Mouse (Mus musculus): ENCODE measurements around the gene Mcu. TPM values are rescaled to one million over a fixed set of nuclear protein-coding genes. Genes with fewer than 3 reads are reported as not detected.

Mcu gene
- polyA plus RNA-seq, 1 experiment from 2014 or later: 65.2 TPM

- Histone ChIP-seq H3K9ac (ENCODE audit: low read depth, low read length) (no peak overlapping the region), H3K27me3 (replicated peaks; ENCODE audit: control insufficient read depth, insufficient read depth, low read length) (no peaks in the 10 kb centered on the region), H3K4me3 (ENCODE audit: low read depth, low read length) (no peak overlapping the region), H3K27ac (ENCODE audit: low read depth, low read length) (no peak overlapping the region), H3K9me3 (ENCODE audit: control insufficient read depth) (no peaks in the 10 kb centered on the region), H3K4me1 (replicated peaks; ENCODE audit: control insufficient read depth, insufficient read depth, low read length) (no peaks in the 10 kb centered on the region), H3K36me3 (ENCODE audit: control insufficient read depth, insufficient read depth) (0 out of 2 replicates have a peak, but pooled peaks cover 5% of the 10 kb centered on the region), H3K4me2 (replicated peaks; ENCODE audit: low read depth) (no peak overlapping the region)
- WGBS: 95% methylated on average over 4 of the region's 4 CpGs
- no peak for ATAC-seq
- TF ChIP-seq CTCF (IDR thresholded peaks at IDR 0.05; ENCODE audit: low read depth): peak; percentile 41
These were observed 202.8 kb downstream of the Mcu start for GRCm38 (mm10) chr10:59413711-59414110.

- Histone ChIP-seq H3K36me3 (ENCODE audit: control insufficient read depth, insufficient read depth) (no peaks in the 10 kb centered on the region), H3K4me1 (replicated peaks; ENCODE audit: control insufficient read depth, insufficient read depth, low read length) (no peaks in the 10 kb centered on the region), H3K9me3 (ENCODE audit: control insufficient read depth) (no peaks in the 10 kb centered on the region), H3K4me2 (replicated peaks; ENCODE audit: low read depth) (no peak overlapping the region), H3K9ac (ENCODE audit: low read depth, low read length) (no peak overlapping the region), H3K27me3 (replicated peaks; ENCODE audit: control insufficient read depth, insufficient read depth, low read length) (no peaks in the 10 kb centered on the region), H3K27ac (ENCODE audit: low read depth, low read length) (no peak overlapping the region), H3K4me3 (ENCODE audit: low read depth, low read length) (no peak overlapping the region)
- 78% methylated on average over 12 of the region's 12 CpGs for WGBS
- TF ChIP-seq CTCF (IDR thresholded peaks at IDR 0.05; ENCODE audit: low read depth): no peak
- ATAC-seq: no peak
These were observed 206.2 kb downstream of the Mcu start for GRCm38 (mm10) chr10:59410264-59410663.

GRCm38 (mm10) chr10:59408499-59408898 lies 208.0 kb downstream of the Mcu start:
- Histone ChIP-seq H3K4me3 (ENCODE audit: low read depth, low read length) (no peak overlapping the region), H3K9ac (ENCODE audit: low read depth, low read length) (no peak overlapping the region), H3K4me1 (replicated peaks; ENCODE audit: control insufficient read depth, insufficient read depth, low read length) (no peaks in the 10 kb centered on the region), H3K27me3 (replicated peaks; ENCODE audit: control insufficient read depth, insufficient read depth, low read length) (no peaks in the 10 kb centered on the region), H3K9me3 (ENCODE audit: control insufficient read depth) (no peaks in the 10 kb centered on the region), H3K27ac (ENCODE audit: low read depth, low read length) (no peak overlapping the region), H3K36me3 (ENCODE audit: control insufficient read depth, insufficient read depth) (no peaks in the 10 kb centered on the region), H3K4me2 (replicated peaks; ENCODE audit: low read depth) (no peak overlapping the region)
- WGBS: 51% methylated on average over 6 of the region's 6 CpGs
- ATAC-seq: no peak
- no peak for TF ChIP-seq CTCF (IDR thresholded peaks at IDR 0.05; ENCODE audit: low read depth)

- Histone ChIP-seq H3K4me1 (replicated peaks; ENCODE audit: control insufficient read depth, insufficient read depth, low read length) (no peaks in the 10 kb centered on the region), H3K9ac (ENCODE audit: low read depth, low read length) (peak overlapping the region; percentile 64), H3K9me3 (ENCODE audit: control insufficient read depth) (no peaks in the 10 kb centered on the region), H3K27me3 (replicated peaks; ENCODE audit: control insufficient read depth, insufficient read depth, low read length) (no peaks in the 10 kb centered on the region), H3K27ac (ENCODE audit: low read depth, low read length) (peak overlapping the region; percentile 90), H3K4me3 (ENCODE audit: low read depth, low read length) (peak overlapping the region; percentile 43), H3K4me2 (replicated peaks; ENCODE audit: low read depth) (peak overlapping the region; percentile 64), H3K36me3 (ENCODE audit: control insufficient read depth, insufficient read depth) (no peaks in the 10 kb centered on the region)
- TF ChIP-seq CTCF (IDR thresholded peaks at IDR 0.05; ENCODE audit: low read depth): no peak
- peak; percentile 52 for ATAC-seq
- WGBS: 42% methylated on average over 10 of the region's 10 CpGs
These were observed 212.7 kb downstream of the Mcu start for GRCm38 (mm10) chr10:59403793-59404149.

GRCm38 (mm10) chr10:59402899-59403792 lies 213.3 kb downstream of the Mcu start, which contains the start of gene Pla2g12b:
Pla2g12b (plus strand) TSS chr10:59403660.
- no peak for TF ChIP-seq CTCF (IDR thresholded peaks at IDR 0.05; ENCODE audit: low read depth)
- ATAC-seq: peak; percentile 93
- no peaks in the 10 kb centered on the region for H3K27me3 ChIP-seq (replicated peaks; ENCODE audit: control insufficient read depth, insufficient read depth, low read length)
- 29% methylated on average over 21 of the region's 21 CpGs for WGBS
- H3K36me3 ChIP-seq (ENCODE audit: control insufficient read depth, insufficient read depth): no peaks in the 10 kb centered on the region
- peak within 1 kb of the TSS; percentile 43 for H3K4me3 ChIP-seq (ENCODE audit: low read depth, low read length)
- peak within 1 kb of the TSS; percentile 90 for H3K27ac ChIP-seq (ENCODE audit: low read depth, low read length)
- peak within 1 kb of the TSS; percentile 64 for H3K9ac ChIP-seq (ENCODE audit: low read depth, low read length)
- H3K4me1 ChIP-seq (replicated peaks; ENCODE audit: control insufficient read depth, insufficient read depth, low read length): no peaks in the 10 kb centered on the region
- peak within 1 kb of the TSS; percentile 64 for H3K4me2 ChIP-seq (replicated peaks; ENCODE audit: low read depth)
- H3K9me3 ChIP-seq (ENCODE audit: control insufficient read depth): no peaks in the 10 kb centered on the region

Other genes with a start within 250 kb of the Mcu start
- gene Gm10273, start 221.1 kb downstream of the Mcu start, polyA plus RNA-seq (2015; fragmentation: Nextera tagmentation; extraction: Ambion mirVana): 3.4 and 10.3 TPM in 2 replicates
- gene Pla2g12b, start 213.0 kb downstream of the Mcu start, polyA plus RNA-seq (2015; fragmentation: Nextera tagmentation; extraction: Ambion mirVana): 105 and 108 TPM in 2 replicates
- 0.31 and 0.54 TPM in 2 replicates for gene Oit3, start 174.9 kb downstream of the Mcu start, polyA plus RNA-seq (2015; fragmentation: Nextera tagmentation; extraction: Ambion mirVana)
- not detected in 2 replicates for gene Gm10322, start 629 bp downstream of the Mcu start, polyA plus RNA-seq (2015; fragmentation: Nextera tagmentation; extraction: Ambion mirVana)
- gene Micu1, start 85.8 kb upstream of the Mcu start, polyA plus RNA-seq (2015; fragmentation: Nextera tagmentation; extraction: Ambion mirVana): 57.8 and 59.2 TPM in 2 replicates

Measured in intestine, postnatal 0 days (tissue).